Mouse (Mus musculus) forebrain, embryonic 14.5 days (tissue): ENCODE measurements around the gene Soat1. TPM values are rescaled to one million over a fixed set of nuclear protein-coding genes. Genes with fewer than 3 reads are reported as not detected.
A peak's percentile ranks its signal among the peaks of the same experiment; 100 is the strongest.

Source experiments
- ATAC-seq: fragments of 200-750 bp; cut with Nextera tagmentation; 2 replicates; pipeline ENCODE4 v1.8.0; 2017; ENCODE audit warnings: mild to moderate bottlenecking, moderate library complexity
- DNase-seq: peaks from one replicate; pipeline ENCODE4 v3.0.0-alpha.2; 2015; ENCODE audit warnings: low spot score
- H3K27ac ChIP-seq: fragments of 300-500 bp; sonication (generic); 2 replicates; pipeline ENCODE4 v1.5.1; 2014; ENCODE audit warnings: low read depth, mild to moderate bottlenecking, control low read depth, low read length, moderate library complexity
- H3K27me3 ChIP-seq: fragments of 300-500 bp; sonication (generic); replicated peaks from 2 replicates; pipeline ENCODE4 v1.6.1; 2014; ENCODE audit warnings: low read length, control low read depth, mixed read lengths; ENCODE audit not compliant: control insufficient read depth, insufficient read depth
- H3K36me3 ChIP-seq: fragments of 300-500 bp; sonication (generic); 2 replicates; pipeline ENCODE4 v1.6.1; 2014; ENCODE audit warnings: low read length, control low read depth; ENCODE audit not compliant: control insufficient read depth, insufficient read depth
- H3K4me1 ChIP-seq: fragments of 300-500 bp; sonication (generic); 2 replicates; pipeline ENCODE4 v1.6.1; 2014; ENCODE audit warnings: antibody characterized with exemption, low read length, control low read depth; ENCODE audit not compliant: control insufficient read depth, insufficient read depth
- H3K4me2 ChIP-seq: fragments of 300-500 bp; sonication (generic); 2 replicates; pipeline ENCODE4 v1.6.1; 2014; ENCODE audit warnings: mild to moderate bottlenecking, control low read depth, low read length
- H3K4me3 ChIP-seq: fragments of 300-500 bp; sonication (generic); 2 replicates; pipeline ENCODE4 v1.5.1; 2014; ENCODE audit warnings: low read depth, low read length, control low read depth
- H3K9ac ChIP-seq: fragments of 300-500 bp; sonication (generic); 2 replicates; pipeline ENCODE4 v1.6.1; 2014; ENCODE audit warnings: mild to moderate bottlenecking, low read length, control low read depth, moderate library complexity
- H3K9me3 ChIP-seq: fragments of 300-500 bp; sonication (generic); replicated peaks from 2 replicates; pipeline ENCODE4 v1.6.1; 2016; ENCODE audit warnings: low read length, control low read depth, mixed read lengths; ENCODE audit not compliant: control insufficient read depth
- WGBS: fragments of 180-500 bp; shearing (Covaris S2); extraction: QIAGEN DNeasy Blood & Tissue Kit; methylation state at CpG from one replicate; pipeline ENCODE4 v1.1.7; 2014; 5-methylcytosine and 5-hydroxymethylcytosine counted together
- polyA plus RNA-seq: library from polyadenylated mRNA; unstranded; fragments of >200 nt; fragmentation: Nextera tagmentation; extraction: Ambion mirVana; gene quantifications from 2 replicates; pipeline ENCODE4 v1.2.1, GENCODE M21; 2014

The Soat1 gene
- polyA plus RNA-seq, 1 experiment from 2014 or later, result 11.9 TPM

DNA sequence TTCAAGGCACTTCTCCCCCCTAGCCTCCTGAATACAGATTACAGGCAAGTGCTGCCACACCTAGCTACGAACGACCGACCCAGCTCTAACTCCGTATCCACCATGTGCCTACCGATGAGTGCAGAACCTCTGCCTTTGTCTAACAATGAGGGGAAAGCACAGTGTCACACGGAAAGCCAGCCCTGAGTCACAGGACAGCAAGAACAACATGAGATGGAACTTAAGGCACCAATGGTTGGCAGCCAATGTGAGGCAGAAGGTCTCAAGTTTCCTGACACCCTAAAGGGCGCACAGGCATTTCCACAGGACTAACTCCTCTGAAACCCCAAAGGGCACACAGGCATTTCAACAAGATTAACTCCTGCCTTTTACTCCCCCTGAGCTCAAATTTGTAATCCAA lies 25.0 kb downstream of the Soat1 start:
- Histone ChIP-seq H3K27me3 (no peaks in the 10 kb centered on the region), H3K36me3 (no peaks in the 10 kb centered on the region), H3K4me1 (peaks cover 2% of the 10 kb centered on the region; the same call in 1 of the 2 replicates), H3K4me2 (no peak overlapping the region), H3K27ac (no peak overlapping the region), H3K9me3 (no peaks in the 10 kb centered on the region), H3K9ac (no peak overlapping the region), H3K4me3 (no peak overlapping the region)
- ATAC-seq (no peak), DNase-seq (no peak)
- WGBS, result 91% methylated on average over 7 of the region's 7 CpGs

DNA sequence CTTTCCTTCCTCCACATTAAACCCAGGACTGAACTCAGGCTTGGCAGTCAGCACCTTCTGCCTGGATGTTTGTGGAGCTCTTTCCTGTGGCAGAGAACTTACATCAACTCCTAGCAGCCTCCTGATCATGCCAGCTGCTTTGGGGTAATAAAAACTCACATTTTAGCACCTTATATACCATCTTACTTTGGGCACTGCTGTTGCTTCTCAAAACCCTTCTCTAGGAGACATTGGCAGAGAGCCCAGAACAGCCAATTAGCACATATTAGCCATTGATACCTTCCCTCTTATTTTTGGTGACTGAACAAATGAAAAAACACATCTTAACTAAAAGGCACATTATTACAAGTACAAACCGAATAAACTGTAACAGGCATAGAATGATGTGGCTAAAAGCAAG lies 29.1 kb downstream of the Soat1 start:
- no peak overlapping the region for H3K4me3 ChIP-seq
- H3K27ac ChIP-seq, result no peak overlapping the region
- 0 out of 2 replicates have a peak, but pooled peaks cover 4% of the 10 kb centered on the region for H3K36me3 ChIP-seq
- peak; percentile 63; the same call in 1 of the 2 replicates for ATAC-seq
- 10% methylated on average over 1 of the region's 1 CpGs for WGBS
- no peaks in the 10 kb centered on the region for H3K27me3 ChIP-seq
- H3K4me1 ChIP-seq, result peaks cover 2% of the 10 kb centered on the region; the same call in 1 of the 2 replicates
- no peak overlapping the region for H3K9ac ChIP-seq
- H3K9me3 ChIP-seq, result no peaks in the 10 kb centered on the region
- no peak overlapping the region for H3K4me2 ChIP-seq
- peak; percentile 79 for DNase-seq

DNA sequence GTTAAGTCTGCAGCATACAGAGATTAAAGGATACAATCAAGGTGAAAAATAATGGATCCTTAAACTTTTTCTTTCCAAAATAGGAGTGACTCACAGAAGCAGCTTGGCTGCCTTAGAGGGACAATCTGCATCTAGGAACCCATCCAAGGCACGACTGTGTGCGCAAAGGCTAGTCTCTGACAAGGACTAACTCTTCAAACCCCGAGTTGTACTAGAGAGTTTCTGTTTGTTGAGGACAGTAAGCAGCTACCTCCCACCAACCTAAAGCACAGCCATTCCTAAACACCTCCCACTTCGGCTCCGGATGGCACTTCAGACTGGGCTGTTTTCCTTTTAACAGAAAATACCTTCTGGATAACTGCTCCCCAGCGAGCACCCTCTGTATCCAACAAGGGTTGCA lies 31.4 kb downstream of the Soat1 start:
- no peak for DNase-seq
- no peak overlapping the region for H3K9ac ChIP-seq
- no peak for ATAC-seq
- peaks cover 17% of the 10 kb centered on the region; the same call in 1 of the 2 replicates for H3K36me3 ChIP-seq
- no peak overlapping the region for H3K27ac ChIP-seq
- no peak overlapping the region for H3K4me3 ChIP-seq
- H3K9me3 ChIP-seq, result no peaks in the 10 kb centered on the region
- H3K4me2 ChIP-seq, result no peak overlapping the region
- H3K4me1 ChIP-seq, result peaks cover 2% of the 10 kb centered on the region; the same call in 1 of the 2 replicates
- H3K27me3 ChIP-seq, result no peaks in the 10 kb centered on the region
- 83% methylated on average over 6 of the region's 6 CpGs for WGBS

DNA sequence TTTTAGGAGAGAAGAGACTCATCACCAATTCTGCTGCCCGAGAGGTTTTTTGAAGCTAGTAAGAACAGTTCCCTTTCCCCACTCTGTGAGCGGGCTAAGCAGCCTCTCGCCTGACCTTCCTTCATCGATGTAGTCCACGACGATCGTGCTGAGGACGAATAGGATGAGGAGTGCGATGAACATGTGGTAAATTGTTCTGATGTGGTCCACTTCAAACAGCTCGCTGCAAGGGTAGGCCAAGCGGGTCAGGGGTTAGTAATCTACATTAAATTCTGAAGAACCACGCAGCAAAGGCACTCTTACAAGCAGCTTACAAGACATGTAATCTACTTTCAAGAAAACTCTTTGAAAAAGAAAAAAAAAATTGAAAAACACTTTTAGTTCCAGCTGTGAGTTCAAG lies 31.9 kb downstream of the Soat1 start:
- no peaks in the 10 kb centered on the region for H3K9me3 ChIP-seq
- H3K4me3 ChIP-seq, result no peak overlapping the region
- no peaks in the 10 kb centered on the region for H3K27me3 ChIP-seq
- H3K4me2 ChIP-seq, result no peak overlapping the region
- no peak for ATAC-seq
- H3K9ac ChIP-seq, result no peak overlapping the region
- no peak overlapping the region for H3K27ac ChIP-seq
- H3K4me1 ChIP-seq, result peaks cover 2% of the 10 kb centered on the region; the same call in 1 of the 2 replicates
- peaks cover 18% of the 10 kb centered on the region; the same call in 1 of the 2 replicates for H3K36me3 ChIP-seq
- DNase-seq, result no peak
- WGBS, result 91% methylated on average over 12 of the region's 12 CpGs

DNA sequence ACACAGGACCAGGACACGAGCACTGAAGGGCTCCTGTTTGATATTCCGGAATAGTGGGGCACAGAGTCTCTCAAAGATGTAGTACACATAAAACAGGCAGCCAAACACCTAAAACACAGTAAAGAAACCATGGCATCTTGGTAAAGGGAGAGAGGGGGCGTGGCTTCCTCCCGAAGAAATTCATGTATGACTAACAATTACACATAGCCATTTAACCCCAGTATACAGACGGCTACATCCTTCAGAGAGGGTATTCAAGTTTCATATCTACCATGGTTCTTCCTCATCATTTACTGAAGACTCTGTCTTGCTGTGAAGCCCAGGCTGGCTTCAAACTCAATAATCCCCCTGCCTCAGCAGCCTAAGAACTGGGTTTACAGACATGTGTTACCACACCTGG lies 36.4 kb downstream of the Soat1 start:
- H3K36me3 ChIP-seq, result peaks cover 29% of the 10 kb centered on the region; the same call in 1 of the 2 replicates
- no peak overlapping the region for H3K9ac ChIP-seq
- WGBS, result 94% methylated on average over 5 of the region's 5 CpGs
- no peaks in the 10 kb centered on the region for H3K4me1 ChIP-seq
- no peak overlapping the region for H3K4me3 ChIP-seq
- no peak overlapping the region for H3K4me2 ChIP-seq
- ATAC-seq (no peak), DNase-seq (no peak)
- H3K27me3 ChIP-seq, result no peaks in the 10 kb centered on the region
- H3K27ac ChIP-seq, result no peak overlapping the region
- no peaks in the 10 kb centered on the region for H3K9me3 ChIP-seq

DNA sequence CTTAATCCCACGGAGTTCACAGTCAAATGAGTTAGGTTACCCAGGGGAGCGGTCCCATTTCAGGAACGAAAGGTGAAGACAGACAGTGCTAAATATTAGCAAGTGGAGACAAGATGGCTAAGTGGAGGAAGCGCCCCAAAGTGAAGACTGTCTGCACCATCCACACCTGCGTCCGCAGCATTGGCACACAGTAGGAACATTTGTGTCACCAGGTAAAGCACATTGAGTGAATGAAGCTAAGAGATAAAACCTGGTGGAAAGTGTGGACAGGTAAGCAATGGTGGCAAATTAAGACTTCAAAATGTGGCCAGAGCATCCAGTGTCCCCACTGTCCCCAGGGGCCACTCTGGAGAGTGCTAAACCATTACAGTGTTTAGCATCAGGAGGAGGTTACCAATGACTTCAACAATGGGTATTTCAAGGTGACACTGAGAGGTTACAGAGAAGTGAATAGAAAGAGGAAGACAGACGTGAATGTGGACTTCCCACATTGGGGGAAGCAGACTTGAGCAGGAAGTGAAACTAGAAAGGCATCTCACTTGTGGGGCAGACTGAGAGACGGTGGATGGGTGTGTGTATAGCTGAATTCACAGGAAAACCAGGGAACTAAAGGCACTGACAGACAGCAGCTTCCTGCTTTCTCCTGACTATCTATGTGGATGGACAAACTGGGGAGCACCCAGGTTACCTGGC lies 37.0 kb downstream of the Soat1 start:
- H3K4me3 ChIP-seq, result no peak overlapping the region
- DNase-seq (no peak), ATAC-seq (no peak)
- H3K9me3 ChIP-seq, result no peaks in the 10 kb centered on the region
- WGBS, result 96% methylated on average over 8 of the region's 8 CpGs
- no peak overlapping the region for H3K9ac ChIP-seq
- H3K4me1 ChIP-seq, result no peaks in the 10 kb centered on the region
- H3K4me2 ChIP-seq, result no peak overlapping the region
- H3K27ac ChIP-seq, result no peak overlapping the region
- H3K36me3 ChIP-seq, result peaks cover 35% of the 10 kb centered on the region; the same call in 1 of the 2 replicates
- no peaks in the 10 kb centered on the region for H3K27me3 ChIP-seq

DNA sequence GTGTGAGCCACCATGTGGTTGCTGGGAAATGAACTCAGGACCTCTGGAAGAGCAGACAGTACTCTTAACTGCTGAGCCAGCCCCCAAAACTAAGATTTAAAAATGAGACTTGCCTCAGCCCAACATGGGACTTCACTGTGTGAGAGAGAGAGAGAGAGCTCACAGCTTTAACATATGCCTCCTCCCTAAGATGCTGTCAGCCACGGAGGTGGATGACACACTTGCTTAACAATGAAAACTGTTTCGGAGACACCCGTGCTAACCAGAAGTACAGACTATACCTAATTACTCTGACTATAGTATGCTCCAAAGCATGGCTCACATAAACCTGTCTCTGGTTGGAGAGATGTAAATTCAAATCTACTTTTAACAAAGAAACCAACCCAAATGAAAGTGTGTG lies 40.6 kb downstream of the Soat1 start:
- no peak overlapping the region for H3K4me3 ChIP-seq
- no peak overlapping the region for H3K4me2 ChIP-seq
- H3K9me3 ChIP-seq, result no peaks in the 10 kb centered on the region
- H3K27ac ChIP-seq, result no peak overlapping the region
- peaks cover 36% of the 10 kb centered on the region for H3K36me3 ChIP-seq
- DNase-seq (no peak), ATAC-seq (no peak)
- H3K27me3 ChIP-seq, result no peaks in the 10 kb centered on the region
- no peaks in the 10 kb centered on the region for H3K4me1 ChIP-seq
- 92% methylated on average over 3 of the region's 3 CpGs for WGBS
- H3K9ac ChIP-seq, result no peak overlapping the region

DNA sequence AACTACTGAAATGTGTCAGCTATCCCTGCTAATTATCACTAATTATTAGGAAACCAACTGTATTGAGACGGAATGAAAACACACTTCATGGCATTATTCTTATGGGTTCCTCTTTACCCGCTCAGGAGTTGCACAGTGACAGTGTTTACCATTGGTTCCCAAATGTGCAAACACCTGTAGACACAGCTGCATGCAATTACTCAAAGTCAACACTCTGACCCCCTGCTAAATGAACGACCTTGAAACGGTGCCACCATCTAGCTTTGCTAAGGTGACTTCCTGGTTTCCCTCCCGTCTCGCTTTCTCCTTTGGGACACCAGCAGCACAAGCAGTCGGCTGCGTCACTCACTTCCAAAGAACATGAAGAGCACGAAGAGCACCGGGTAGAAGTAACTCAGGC lies 41.6 kb downstream of the Soat1 start:
- Histone ChIP-seq H3K4me1 (no peaks in the 10 kb centered on the region), H3K27ac (no peak overlapping the region), H3K36me3 (peaks cover 33% of the 10 kb centered on the region), H3K9me3 (no peaks in the 10 kb centered on the region), H3K9ac (no peak overlapping the region), H3K4me3 (no peak overlapping the region), H3K4me2 (no peak overlapping the region), H3K27me3 (no peaks in the 10 kb centered on the region)
- no peak for DNase-seq
- 84% methylated on average over 10 of the region's 10 CpGs for WGBS
- no peak for ATAC-seq

DNA sequence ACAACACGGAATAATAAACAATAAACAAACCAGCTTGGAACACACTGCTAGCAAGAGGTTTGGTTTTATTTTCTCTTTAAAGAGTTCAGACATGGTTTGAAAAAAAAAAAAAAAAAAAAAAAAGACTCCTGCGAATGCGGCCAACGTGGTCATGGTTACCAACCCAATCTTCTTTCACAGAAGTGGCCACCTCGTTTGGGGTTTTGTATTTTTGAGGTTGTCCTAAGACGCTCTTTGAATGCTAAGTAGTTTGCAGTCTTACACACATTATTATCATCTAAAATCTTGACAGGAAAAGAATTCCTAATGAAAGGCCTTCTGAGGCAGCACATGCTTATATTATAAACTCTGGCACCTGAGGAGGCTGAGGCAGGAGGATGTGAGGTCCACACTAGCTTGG lies 45.7 kb downstream of the Soat1 start:
- no peak overlapping the region for H3K4me2 ChIP-seq
- no peaks in the 10 kb centered on the region for H3K9me3 ChIP-seq
- H3K4me3 ChIP-seq, result no peak overlapping the region
- H3K4me1 ChIP-seq, result no peaks in the 10 kb centered on the region
- WGBS, result 64% methylated on average over 6 of the region's 6 CpGs
- no peak overlapping the region for H3K27ac ChIP-seq
- peaks cover 22% of the 10 kb centered on the region for H3K36me3 ChIP-seq
- DNase-seq (no peak), ATAC-seq (no peak)
- H3K9ac ChIP-seq, result no peak overlapping the region
- H3K27me3 ChIP-seq, result no peaks in the 10 kb centered on the region
